Mouse (Mus musculus): ENCODE results near the gene Pramel4.
"Not testable (repeated sequence)": the region's sequence is repeated elsewhere in the genome, so short reads cannot be mapped to it uniquely, and the experiment has no call there.

Pramel4 gene

GRCm38 (mm10) chr4:144058826-144059225, at the start of gene Pramel4:
Pramel4 (plus strand) TSS chr4:144059126.
- not testable (repeated sequence) for DNase-seq (ENCODE audit: low spot score in 2 of 2)

- not testable (repeated sequence) for DNase-seq (ENCODE audit: low spot score in 2 of 2)
Observed at GRCm38 (mm10) chr4:144106174-144106573, 47.2 kb downstream of the Pramel4 start, which contains the start of gene Gm13102. Gm13102 (plus strand) TSS chr4:144106474.
